Mouse (Mus musculus) lung, adult 2 months (tissue): ENCODE data around the gene Gfod1. TPM values are rescaled to one million over a fixed set of nuclear protein-coding genes. Genes with fewer than 3 reads are reported as not detected.

Source experiments
- DNase-seq: peaks from one replicate; pipeline ENCODE4 v3.0.0; 2022
- H3K4me1 ChIP-seq: fragments of 200-500 bp; 2 replicates; pipeline ENCODE4 v1.6.1; 2011; ENCODE audit warnings: low read length; ENCODE audit not compliant: control insufficient read depth, insufficient read depth
- H3K4me3 ChIP-seq: fragments of 200-500 bp; replicated peaks from 2 replicates; pipeline ENCODE3; 2011; ENCODE audit warnings: low read depth, mild to moderate bottlenecking, control low read depth, low read length; ENCODE audit errors: extremely low read depth
- CTCF ChIP-seq: fragments of 200-500 bp; IDR thresholded peaks from 2 replicates; pipeline ENCODE4 v1.5.1; 2011; ENCODE audit warnings: mild to moderate bottlenecking, low read length, control low read depth; ENCODE audit not compliant: insufficient read depth
- POLR2A ChIP-seq: fragments of 200-500 bp; IDR thresholded peaks from 2 replicates; pipeline ENCODE4 v1.6.1; 2011; ENCODE audit warnings: low read depth, mild to moderate bottlenecking, control low read depth, low read length, borderline replicate concordance; ENCODE audit errors: extremely low read depth
- WGBS: fragments of 180-500 bp; shearing (Covaris S2); methylation state at CpG from one replicate; pipeline ENCODE4 v1.1.7; 2018; 5-methylcytosine and 5-hydroxymethylcytosine counted together
- polyA plus RNA-seq: library from polyadenylated mRNA; depleted of rRNA; stranded (reverse); fragments of >200 nt; gene quantifications from 2 replicates; pipeline ENCODE4 v1.2.3, GENCODE M21; 2012

Gene Gfod1
- polyA plus RNA-seq, 1 experiment = 12.9 TPM

GRCm38 (mm10) chr13:43212338-43212737 lies 91.6 kb downstream of the Gfod1 start:
- Histone ChIP-seq H3K4me1 (peaks cover 15% of the 10 kb centered on the region; the same call in 1 of the 2 replicates), H3K4me3 (no peak overlapping the region)
- no peak for TF ChIP-seq POLR2A
- TF ChIP-seq CTCF = no peak
- no peak for DNase-seq
- 45% methylated on average over 7 of the region's 7 CpGs for WGBS

GRCm38 (mm10) chr13:43210956-43211355 lies 93.0 kb downstream of the Gfod1 start:
- WGBS = 77% methylated on average over 5 of the region's 5 CpGs
- H3K4me1 ChIP-seq = peaks cover 12% of the 10 kb centered on the region; the same call in 1 of the 2 replicates
- H3K4me3 ChIP-seq = no peak overlapping the region
- TF ChIP-seq POLR2A (no peak), CTCF (no peak)
- no peak for DNase-seq

DNA sequence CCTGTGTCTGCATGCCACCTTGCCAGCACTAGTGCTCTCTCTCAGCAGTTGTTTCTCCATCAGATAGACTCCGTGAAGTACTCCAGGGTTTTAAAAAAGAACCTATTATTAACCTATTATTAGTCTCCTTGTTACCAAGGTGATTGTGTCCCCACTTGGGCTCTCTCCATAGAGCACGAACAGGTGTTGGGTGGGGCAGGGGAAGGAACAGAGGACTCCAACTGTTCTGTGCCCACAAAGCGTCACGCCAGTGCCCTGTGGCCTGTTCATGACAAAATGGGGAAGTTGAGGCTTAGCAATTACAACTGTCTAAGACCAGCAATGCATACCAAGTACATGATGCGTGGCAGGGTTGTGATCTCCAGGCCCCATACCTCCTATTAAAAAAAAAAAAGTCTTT lies 94.4 kb downstream of the Gfod1 start:
- DNase-seq = no peak
- Histone ChIP-seq H3K4me1 (peaks cover 5% of the 10 kb centered on the region; the same call in 1 of the 2 replicates), H3K4me3 (no peak overlapping the region)
- WGBS = 72% methylated on average over 5 of the region's 5 CpGs
- no peak for TF ChIP-seq CTCF
- TF ChIP-seq POLR2A = no peak

DNA sequence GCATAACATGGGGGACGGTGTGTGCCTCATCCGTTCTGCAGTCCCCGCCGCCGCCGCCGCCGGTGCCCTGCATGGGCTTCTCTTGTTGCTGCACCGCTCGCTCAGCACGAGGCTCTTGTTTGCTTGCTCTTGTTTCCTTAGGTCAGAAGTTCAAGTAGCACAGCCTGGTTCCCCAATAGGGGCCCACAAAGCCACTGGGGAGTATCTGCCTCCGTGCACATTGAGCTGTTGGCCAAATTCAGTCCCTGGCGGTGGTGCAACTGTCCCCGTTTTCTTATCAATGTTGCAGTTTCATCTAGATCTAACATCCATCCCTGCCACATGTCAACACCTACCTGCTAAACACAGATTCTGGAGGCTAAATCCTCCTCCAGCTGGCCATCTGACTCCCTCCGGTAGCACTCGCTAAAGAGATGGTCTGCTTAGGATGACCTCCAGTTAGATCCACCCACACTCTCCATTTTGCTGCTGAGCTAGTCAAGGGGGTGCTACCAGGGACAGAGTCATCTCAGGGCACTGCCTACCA lies 95.0 kb downstream of the Gfod1 start:
- Histone ChIP-seq H3K4me1 (peaks cover 5% of the 10 kb centered on the region; the same call in 1 of the 2 replicates), H3K4me3 (no peak overlapping the region)
- DNase-seq = no peak
- TF ChIP-seq CTCF = no peak
- no peak for TF ChIP-seq POLR2A
- 50% methylated on average over 16 of the region's 16 CpGs for WGBS

DNA sequence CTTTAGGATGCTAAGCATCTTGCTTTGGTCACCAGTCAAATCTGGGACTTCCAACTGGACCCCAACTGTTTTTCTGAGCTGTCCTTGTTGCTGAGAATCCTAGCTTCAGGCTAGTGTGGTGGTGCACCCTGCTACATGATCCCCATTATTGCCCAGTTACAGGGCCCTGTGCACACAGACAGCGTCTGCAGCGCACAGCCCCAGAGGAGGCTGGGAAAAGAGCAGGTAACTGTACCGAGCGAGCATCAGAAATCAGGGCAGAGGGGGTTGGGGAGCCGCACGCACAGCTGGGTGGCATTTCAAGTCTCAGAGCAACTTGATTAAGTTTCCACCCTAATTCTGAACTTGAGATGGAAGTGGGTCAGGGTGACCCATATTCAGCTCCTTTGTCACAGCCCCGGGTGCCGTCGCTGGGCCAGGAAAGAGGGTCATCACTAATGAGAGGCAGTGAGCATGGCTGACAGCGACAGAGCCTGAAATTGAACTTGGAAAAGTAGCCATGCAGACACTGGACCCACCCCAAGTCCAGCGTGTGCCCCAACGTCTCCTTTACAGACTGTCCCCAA lies 97.8 kb downstream of the Gfod1 start:
- Histone ChIP-seq H3K4me1 (peaks cover 14% of the 10 kb centered on the region; the same call in 1 of the 2 replicates), H3K4me3 (no peak overlapping the region)
- WGBS = 91% methylated on average over 12 of the region's 12 CpGs
- TF ChIP-seq POLR2A = no peak
- TF ChIP-seq CTCF = no peak
- DNase-seq = no peak

DNA sequence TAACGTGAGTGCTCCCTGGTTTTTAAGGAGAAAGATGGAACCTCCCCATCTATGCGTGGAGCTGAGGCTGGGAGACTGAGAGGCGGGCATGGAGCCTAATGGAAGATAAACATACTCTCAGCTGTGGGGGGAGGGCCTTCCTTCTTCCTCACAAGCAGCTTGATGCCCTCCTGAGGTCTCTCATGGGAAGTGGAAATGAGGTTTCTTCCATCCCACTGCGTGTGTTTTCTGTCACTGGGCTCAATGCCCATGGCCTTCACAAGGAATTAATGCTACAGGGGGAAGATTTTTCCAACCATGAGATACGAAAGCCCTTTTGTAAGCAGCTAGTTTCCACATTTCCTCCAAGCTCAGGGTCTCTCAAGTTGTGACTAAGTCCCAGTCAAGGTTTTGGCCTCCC lies 100.3 kb downstream of the Gfod1 start:
- WGBS = 25% methylated on average over 5 of the region's 5 CpGs
- Histone ChIP-seq H3K4me3 (no peak overlapping the region), H3K4me1 (peaks cover 12% of the 10 kb centered on the region; the same call in 1 of the 2 replicates)
- DNase-seq = no peak
- no peak for TF ChIP-seq POLR2A
- TF ChIP-seq CTCF = no peak

DNA sequence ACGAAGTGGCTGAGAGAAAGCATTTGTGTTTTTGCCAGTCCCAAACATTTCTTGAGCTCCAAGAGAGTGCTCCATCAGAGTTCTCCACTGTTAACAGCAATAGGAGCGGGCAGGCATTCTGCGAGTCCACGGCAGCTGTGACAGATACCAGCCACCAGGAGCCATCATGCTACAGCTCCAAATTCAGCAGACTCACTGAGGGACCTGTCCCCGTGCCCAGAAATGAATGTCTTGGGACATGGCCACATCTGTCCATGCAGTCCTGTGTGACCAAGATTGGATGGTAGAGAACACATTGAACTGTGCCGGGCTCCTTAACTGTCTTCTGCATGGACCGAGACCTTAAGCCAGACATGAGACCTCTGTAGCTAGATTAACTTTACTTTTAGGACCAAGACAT lies 100.7 kb downstream of the Gfod1 start:
- no peak for DNase-seq
- H3K4me3 ChIP-seq = no peak overlapping the region
- H3K4me1 ChIP-seq = peaks cover 12% of the 10 kb centered on the region; the same call in 1 of the 2 replicates
- WGBS = 60% methylated on average over 7 of the region's 7 CpGs
- TF ChIP-seq CTCF (no peak), POLR2A (no peak)

DNA sequence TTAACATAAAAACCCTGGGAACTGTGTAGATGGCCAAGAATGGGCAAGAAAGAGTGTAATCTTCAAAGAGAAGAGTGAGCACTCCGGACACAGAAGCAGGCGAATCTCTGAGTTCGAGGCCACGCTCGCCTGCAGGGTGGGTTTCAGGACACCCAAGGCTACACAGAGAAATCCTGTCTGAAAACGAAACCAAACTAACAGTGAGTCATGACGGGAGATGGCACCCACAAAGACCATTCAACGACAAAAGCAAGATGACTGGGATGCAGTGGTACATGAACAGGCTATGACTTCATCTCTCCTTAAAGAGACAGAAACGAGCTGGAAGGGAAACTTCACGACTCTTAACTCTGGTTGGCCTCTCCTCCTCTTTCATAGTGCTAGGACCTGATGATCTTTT lies 101.6 kb downstream of the Gfod1 start:
- TF ChIP-seq CTCF = no peak
- TF ChIP-seq POLR2A = no peak
- Histone ChIP-seq H3K4me3 (no peak overlapping the region), H3K4me1 (peaks cover 12% of the 10 kb centered on the region; the same call in 1 of the 2 replicates)
- 68% methylated on average over 10 of the region's 10 CpGs for WGBS
- no peak for DNase-seq

DNA sequence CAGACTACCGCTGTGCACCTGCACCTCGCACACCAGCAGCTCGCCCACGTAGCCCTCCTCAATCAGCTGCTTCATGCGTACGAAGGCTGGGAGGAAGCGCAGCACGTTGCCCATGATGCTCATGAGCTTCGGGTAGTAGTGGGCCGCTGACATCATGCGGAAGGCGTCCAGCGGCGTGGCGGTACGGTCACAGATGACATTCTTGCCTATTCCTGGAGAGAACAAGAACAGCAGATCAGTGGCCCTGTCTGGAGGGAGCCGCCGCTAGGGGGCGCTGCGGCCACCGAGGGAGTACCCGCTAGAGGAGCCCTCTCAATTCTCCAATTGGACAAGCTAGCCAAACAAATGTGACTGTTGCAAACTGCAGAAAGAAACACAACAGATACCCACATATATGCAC lies 102.9 kb downstream of the Gfod1 start:
- Histone ChIP-seq H3K4me1 (peaks cover 16% of the 10 kb centered on the region), H3K4me3 (no peak overlapping the region)
- DNase-seq = no peak
- TF ChIP-seq CTCF (peak; percentile 59), POLR2A (no peak)
- WGBS = 55% methylated on average over 22 of the region's 22 CpGs

- Histone ChIP-seq H3K4me1 (peaks cover 19% of the 10 kb centered on the region), H3K4me3 (no peak overlapping the region)
- no peak for DNase-seq
- TF ChIP-seq CTCF = no peak
- TF ChIP-seq POLR2A = no peak
- WGBS = 91% methylated on average over 22 of the region's 22 CpGs
Measured at GRCm38 (mm10) chr13:43200473-43200872, 103.5 kb downstream of the Gfod1 start.
